Mouse (Mus musculus): ENCODE data around the gene Smdt1. TPM values are rescaled to one million over a fixed set of nuclear protein-coding genes. Genes with fewer than 3 reads are reported as not detected.

The Smdt1 gene
- total and polyA plus RNA-seq, 3 experiments = 111 to 159 TPM; not detected in 1

GRCm38 (mm10) chr15:82337875-82338274 lies 884 bp upstream of the Smdt1 start (continued):
- peak; percentile 65 for TF ChIP-seq ETS1 (IDR thresholded peaks at IDR 0.05; ENCODE audit: low read depth, low read length)
- no peak for TF ChIP-seq CHD1 (IDR thresholded peaks at IDR 0.05; ENCODE audit: low read depth, low read length)

GRCm38 (mm10) chr15:82339150-82339549 lies 391 bp downstream of the Smdt1 start:
- peak overlapping the region; percentile 78 to 79 for H3K4me3 ChIP-seq (ENCODE audit: control insufficient read depth in 1 of 2, insufficient read depth in 1 of 2, low read depth in 2 of 2, low read length in 2 of 2)
- no peak for DNase-seq (ENCODE audit: low read depth, low spot score)
- peaks cover 0 to 32% of the 10 kb centered on the region in 2 experiments; a peak in 2 of 4 replicates for H3K36me3 ChIP-seq (ENCODE audit: control insufficient read depth in 1 of 2, insufficient read depth in 2 of 2, low read length in 2 of 2)
- no peaks in the 10 kb centered on the region for H3K27me3 ChIP-seq (ENCODE audit: control insufficient read depth in 1 of 2, insufficient read depth in 2 of 2, low read length in 2 of 2)
- peaks cover 29% of the 10 kb centered on the region for H3K79me2 ChIP-seq (ENCODE audit: control insufficient read depth, insufficient read depth, low read length, poor library complexity)
- peak overlapping the region; percentile 98 for H3K27ac ChIP-seq (ENCODE audit: control insufficient read depth, low read depth, low read length)
- no peak for TF ChIP-seq MAZ (IDR thresholded peaks at IDR 0.05; ENCODE audit: low read depth, low read length)
- no peak for TF ChIP-seq MXI1 (IDR thresholded peaks at IDR 0.05; ENCODE audit: low read depth, low read length)
- no peak for TF ChIP-seq CHD2 (IDR thresholded peaks at IDR 0.05; ENCODE audit: low read length)
- no peak for TF ChIP-seq CHD1 (IDR thresholded peaks at IDR 0.05; ENCODE audit: low read depth, low read length)
- TF ChIP-seq ETS1 (IDR thresholded peaks at IDR 0.05; ENCODE audit: low read depth, low read length) = no peak
- no peak for TF ChIP-seq MAX (IDR thresholded peaks at IDR 0.05; ENCODE audit: low read length)
- TF ChIP-seq NELFE (IDR thresholded peaks at IDR 0.05; ENCODE audit: low read depth, low read length) = no peak; the same call in 1 of the 2 replicates
- peak overlapping the region; percentile 94 for H3K9ac ChIP-seq (ENCODE audit: control insufficient read depth, low read depth, low read length, poor library complexity, severe bottlenecking)
- H3K9me3 ChIP-seq (replicated peaks; ENCODE audit: insufficient read depth, low read length) = no peaks in the 10 kb centered on the region
- peaks cover 16 to 37% of the 10 kb centered on the region in 2 experiments for H3K4me1 ChIP-seq (ENCODE audit: control insufficient read depth in 1 of 2, insufficient read depth in 2 of 2, low read length in 2 of 2)

GRCm38 (mm10) chr15:82339634-82340254 lies 985 bp downstream of the Smdt1 start:
- H3K9me3 ChIP-seq (replicated peaks; ENCODE audit: insufficient read depth, low read length) = no peaks in the 10 kb centered on the region
- peak overlapping the region; percentile 98 for H3K27ac ChIP-seq (ENCODE audit: control insufficient read depth, low read depth, low read length)
- peaks cover 31% of the 10 kb centered on the region for H3K79me2 ChIP-seq (ENCODE audit: control insufficient read depth, insufficient read depth, low read length, poor library complexity)
- H3K36me3 ChIP-seq (ENCODE audit: control insufficient read depth in 1 of 2, insufficient read depth in 2 of 2, low read length in 2 of 2) = peaks cover 0 to 37% of the 10 kb centered on the region in 2 experiments; a peak in 2 of 4 replicates
- DNase-seq (ENCODE audit: low read depth, low spot score) = peak; percentile 62
- peaks cover 16 to 43% of the 10 kb centered on the region in 2 experiments for H3K4me1 ChIP-seq (ENCODE audit: control insufficient read depth in 1 of 2, insufficient read depth in 2 of 2, low read length in 2 of 2)
- TF ChIP-seq USF1 (IDR thresholded peaks at IDR 0.05; ENCODE audit: low read depth, low read length) (no peak), USF2 (IDR thresholded peaks at IDR 0.05; ENCODE audit: borderline replicate concordance in 1 of 2, insufficient read depth in 1 of 2, low read depth in 1 of 2, low read length in 2 of 2) (no peak), E2F4 (IDR thresholded peaks at IDR 0.05; ENCODE audit: borderline replicate concordance, low read depth, low read length) (no peak), TBP (IDR thresholded peaks at IDR 0.05; ENCODE audit: low read depth, low read length) (peak; percentile 46; the same call in 1 of the 2 replicates), TCF12 (IDR thresholded peaks at IDR 0.05; ENCODE audit: low read depth, low read length) (0 out of 2 replicates have a peak, but pooled peaks have one; percentile 37), NELFE (IDR thresholded peaks at IDR 0.05; ENCODE audit: low read depth, low read length) (no peak; the same call in 1 of the 2 replicates), ETS1 (IDR thresholded peaks at IDR 0.05; ENCODE audit: low read depth, low read length) (peak; percentile 57; the same call in 1 of the 2 replicates), MAX (IDR thresholded peaks at IDR 0.05; ENCODE audit: low read length) (no peak), SMC3 (IDR thresholded peaks at IDR 0.05; ENCODE audit: low read depth, low read length) (no peak), ELF1 (IDR thresholded peaks at IDR 0.05; ENCODE audit: low read depth, low read length) (0 out of 2 replicates have a peak, but pooled peaks have one; percentile 32), HCFC1 (IDR thresholded peaks at IDR 0.05; ENCODE audit: low read depth, low read length) (0 out of 2 replicates have a peak, but pooled peaks have one; percentile 26), BHLHE40 (IDR thresholded peaks at IDR 0.05; ENCODE audit: borderline replicate concordance, low read depth, low read length) (no peak), UBTF (IDR thresholded peaks at IDR 0.05; ENCODE audit: borderline replicate concordance, insufficient read depth, low read depth, low read length) (no peak), CHD1 (IDR thresholded peaks at IDR 0.05; ENCODE audit: low read depth, low read length) (0 out of 2 replicates have a peak, but pooled peaks have one; percentile 21), POLR2AphosphoS2 (IDR thresholded peaks at IDR 0.05; ENCODE audit: low read length) (no peak), ZNF384 (IDR thresholded peaks at IDR 0.05; ENCODE audit: low read depth, low read length) (no peak), TAL1 (IDR thresholded peaks at IDR 0.05; ENCODE audit: low read length) (peak; percentile 14; the same call in 1 of the 2 replicates), EP300 (IDR thresholded peaks at IDR 0.05; ENCODE audit: low read depth in 1 of 2, low read length in 2 of 2) (peak in 1 of 2 experiments; percentile 22; a peak in 1 of 4 replicates), MAFK (IDR thresholded peaks at IDR 0.05; ENCODE audit: borderline replicate concordance, low read depth, low read length) (no peak), SIN3A (IDR thresholded peaks at IDR 0.05; ENCODE audit: low read length) (peak; percentile 52)
- H3K27me3 ChIP-seq (ENCODE audit: control insufficient read depth in 1 of 2, insufficient read depth in 2 of 2, low read length in 2 of 2) = no peaks in the 10 kb centered on the region
- peak overlapping the region; percentile 94 for H3K9ac ChIP-seq (ENCODE audit: control insufficient read depth, low read depth, low read length, poor library complexity, severe bottlenecking)
- H3K4me3 ChIP-seq (ENCODE audit: control insufficient read depth in 1 of 2, insufficient read depth in 1 of 2, low read depth in 2 of 2, low read length in 2 of 2) = peak overlapping the region; percentile 78 to 79
